Comparison of ENCODE assay signal across 8 mouse cellular contexts in genomic region chr6:88113139-88113538, GRCm38 (mm10). TPM values are rescaled to one million over a fixed set of nuclear protein-coding genes. Genes with fewer than 3 reads are reported as not detected.
DNase-seq lines count a peak whose midpoint lies in the region; ATAC-seq and TF ChIP-seq lines count a peak whose summit lies in the region.

No protein-coding gene starts in this region.

- TF ChIP-seq CTCF in kidney, adult 2 months (conservative IDR thresholded peaks at IDR 0.05; ENCODE audit: insufficient read depth, insufficient read length, low read depth, low read length), result peak; percentile 83

- DNase-seq in right cerebral cortex, adult 18-20 months, result peak; percentile 46
- DNase-seq in right cerebral cortex, postnatal 36 days (ENCODE audit: low spot score in 2 of 2), result no peak
- peak; percentile 75 to 82 for DNase-seq in cerebellum, postnatal 25 days
- DNase-seq in gastrocnemius, adult 8-10 months (ENCODE audit: low spot score in 2 of 2), result peak; percentile 20 to 35
- DNase-seq in kidney, adult 2 months, result peak; percentile 61
- DNase-seq in limb, embryonic 14.5 days (ENCODE audit: low spot score), result peak; percentile 61

- H3K4me3 ChIP-seq in kidney, adult 2 months (ENCODE audit: insufficient read depth, low read depth, low read length), result no peak overlapping the region
- H3K4me3 ChIP-seq in limb, embryonic 14.5 days (replicated peaks; ENCODE audit: low read length), result no peak overlapping the region
- H3K4me3 ChIP-seq in midbrain, embryonic 16.5 days (ENCODE audit: low read depth, low read length), result no peak overlapping the region
- no peak overlapping the region for H3K4me3 ChIP-seq in stomach, embryonic 15.5 days (replicated peaks)

- no peak for TF ChIP-seq POLR2A in kidney, adult 2 months (IDR thresholded peaks at IDR 0.05; ENCODE audit: low read depth, low read length)
- no peak for TF ChIP-seq POLR2A in limb, embryonic 14.5 days (IDR thresholded peaks at IDR 0.05; ENCODE audit: borderline replicate concordance, extremely low read depth, insufficient read depth, insufficient read length)

- H3K9me3 ChIP-seq in limb, embryonic 14.5 days (ENCODE audit: control insufficient read depth, low read length), result no peaks in the 10 kb centered on the region
- H3K9me3 ChIP-seq in midbrain, embryonic 16.5 days (replicated peaks; ENCODE audit: control insufficient read depth, low read length, poor library complexity, severe bottlenecking), result no peaks in the 10 kb centered on the region
- H3K9me3 ChIP-seq in stomach, embryonic 15.5 days, result no peaks in the 10 kb centered on the region

- no peaks in the 10 kb centered on the region for H3K4me1 ChIP-seq in kidney, adult 2 months (ENCODE audit: control insufficient read depth, insufficient read depth, low read length)
- H3K4me1 ChIP-seq in limb, embryonic 14.5 days (ENCODE audit: control insufficient read depth, insufficient read depth, low read length), result peaks cover 17% of the 10 kb centered on the region
- H3K4me1 ChIP-seq in midbrain, embryonic 16.5 days (ENCODE audit: control insufficient read depth, insufficient read depth, low read length), result 0 out of 2 replicates have a peak, but pooled peaks cover 2% of the 10 kb centered on the region
- peaks cover 4% of the 10 kb centered on the region; the same call in 1 of the 2 replicates for H3K4me1 ChIP-seq in stomach, embryonic 15.5 days

- H3K27ac ChIP-seq in kidney, adult 2 months (ENCODE audit: insufficient read depth, low read depth, low read length), result no peak overlapping the region
- H3K27ac ChIP-seq in limb, embryonic 14.5 days (replicated peaks; ENCODE audit: low read depth, low read length), result no peak overlapping the region
- no peak overlapping the region for H3K27ac ChIP-seq in midbrain, embryonic 16.5 days (ENCODE audit: low read length)
- no peak overlapping the region for H3K27ac ChIP-seq in stomach, embryonic 15.5 days

- 0 out of 2 replicates have a peak overlapping the region, but pooled peaks have one; percentile 40 for H3K9ac ChIP-seq in limb, embryonic 14.5 days (ENCODE audit: low read depth, low read length, severe bottlenecking)
- H3K9ac ChIP-seq in midbrain, embryonic 16.5 days (ENCODE audit: low read depth, low read length), result peak overlapping the region; percentile 31; the same call in 1 of the 2 replicates
- H3K9ac ChIP-seq in stomach, embryonic 15.5 days, result no peak overlapping the region

- no peaks in the 10 kb centered on the region for H3K27me3 ChIP-seq in kidney, adult 2 months (replicated peaks; ENCODE audit: control insufficient read depth, insufficient read depth, low read length)
- no peaks in the 10 kb centered on the region for H3K27me3 ChIP-seq in limb, embryonic 14.5 days (ENCODE audit: control insufficient read depth, insufficient read depth, low read length)
- H3K27me3 ChIP-seq in midbrain, embryonic 16.5 days (ENCODE audit: control insufficient read depth, insufficient read depth, low read depth, low read length), result no peaks in the 10 kb centered on the region
- no peaks in the 10 kb centered on the region for H3K27me3 ChIP-seq in stomach, embryonic 15.5 days (replicated peaks)

- no peaks in the 10 kb centered on the region for H3K36me3 ChIP-seq in kidney, adult 2 months (ENCODE audit: control insufficient read depth, insufficient read depth, low read length)
- no peaks in the 10 kb centered on the region for H3K36me3 ChIP-seq in limb, embryonic 14.5 days (ENCODE audit: control insufficient read depth, insufficient read depth, low read length)
- no peaks in the 10 kb centered on the region for H3K36me3 ChIP-seq in midbrain, embryonic 16.5 days (ENCODE audit: control insufficient read depth, insufficient read depth, low read length)
- H3K36me3 ChIP-seq in stomach, embryonic 15.5 days, result no peaks in the 10 kb centered on the region

- no peak overlapping the region; the same call in 1 of the 2 replicates for H3K4me2 ChIP-seq in limb, embryonic 14.5 days (replicated peaks; ENCODE audit: low read depth, low read length, severe bottlenecking)
- H3K4me2 ChIP-seq in midbrain, embryonic 16.5 days (ENCODE audit: low read length), result no peak overlapping the region
- no peak overlapping the region for H3K4me2 ChIP-seq in stomach, embryonic 15.5 days

- 46% methylated on average over 7 of the region's 7 CpGs for WGBS in kidney, adult 2 months
- WGBS in limb, embryonic 14.5 days, result 41% methylated on average over 7 of the region's 7 CpGs
- WGBS in midbrain, embryonic 16.5 days, result 31% methylated on average over 7 of the region's 7 CpGs
- 25% methylated on average over 7 of the region's 7 CpGs for WGBS in stomach, embryonic 15.5 days

- peak; percentile 66; the same call in 1 of the 2 replicates for ATAC-seq in limb, embryonic 14.5 days (ENCODE audit: low FRiP score, low read depth)
- peak; percentile 69; the same call in 1 of the 2 replicates for ATAC-seq in midbrain, embryonic 16.5 days
- ATAC-seq in stomach, embryonic 15.5 days (ENCODE audit: insufficient read depth, low FRiP score, low read depth), result peak; percentile 50; the same call in 1 of the 2 replicates

RNA-seq across cellular contexts. Expression of gene Rpn1, which starts 28.9 kb away (rescaled TPM):
- total RNA-seq in gastrocnemius, adult 8-10 months (2022), result 100 to 1,000 TPM in 1 of 4 experiments, 10 to 100 TPM in 3; 67.2 to 101 (median 85.6) TPM
- 161 and 188 TPM in 2 replicates for polyA plus RNA-seq in kidney, adult 2 months (2012; rRNA removed)
- polyA plus RNA-seq in limb, embryonic 14.5 days (2012; rRNA removed), result 316 and 329 TPM in 2 replicates
- 381 and 396 TPM in 2 replicates for polyA plus RNA-seq in limb, embryonic 14.5 days (2014; fragmentation: Nextera tagmentation; extraction: Ambion mirVana)
- polyA plus RNA-seq in midbrain, embryonic 16.5 days (2015; fragmentation: Nextera tagmentation; extraction: Ambion mirVana), result 321 and 328 TPM in 2 replicates
- 387 and 458 TPM in 2 replicates for polyA plus RNA-seq in stomach, embryonic 15.5 days (2015; fragmentation: Nextera tagmentation; extraction: Ambion mirVana)

Comparison
In these comparisons a context has a peak if more than half of its experiments do, and no peak if none do; other contexts are left out.
1. DNase-seq: peak in right cerebral cortex, adult 18-20 months (single experiment), cerebellum, postnatal 25 days (2 of 2), gastrocnemius, adult 8-10 months (2 of 2), kidney, adult 2 months (single experiment) and limb, embryonic 14.5 days (single experiment); none in right cerebral cortex, postnatal 36 days (0 of 2).
2. Peak in every context shown above with its lines, with median percentiles within 50 percentile points of each other: ATAC-seq.